Mouse (Mus musculus): ENCODE measurements around the gene Eif5a2.

Eif5a2 gene

GRCm38 (mm10) chr3:28814361-28814760 lies 33.3 kb downstream of the Eif5a2 start:
- DNase-seq, result no peak

DNA sequence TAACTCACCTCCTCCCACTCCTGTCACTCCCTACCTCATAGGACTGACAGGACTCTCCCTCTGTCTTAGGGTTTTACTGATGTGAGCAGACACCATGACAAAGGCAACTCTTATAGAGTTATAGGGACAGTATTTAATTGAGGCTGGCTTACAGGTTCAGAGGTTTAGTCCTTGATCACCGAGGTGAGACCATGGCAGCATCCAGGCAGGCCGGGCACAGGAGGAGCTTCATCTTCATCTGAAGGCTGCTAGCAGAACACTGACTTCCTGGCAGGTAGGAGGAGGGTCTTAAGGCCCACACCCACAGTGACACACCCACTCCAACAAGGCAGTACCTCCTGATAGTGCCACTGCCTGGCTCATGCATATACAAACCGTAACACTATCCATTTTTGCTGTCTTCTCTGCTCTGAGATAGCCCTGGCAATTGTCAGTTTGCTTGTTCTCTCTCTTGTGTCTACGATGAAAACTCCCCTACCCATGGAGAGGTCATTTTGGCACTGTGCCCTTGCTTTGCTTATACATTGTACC lies 35.0 kb downstream of the Eif5a2 start:
- no peak for DNase-seq

DNA sequence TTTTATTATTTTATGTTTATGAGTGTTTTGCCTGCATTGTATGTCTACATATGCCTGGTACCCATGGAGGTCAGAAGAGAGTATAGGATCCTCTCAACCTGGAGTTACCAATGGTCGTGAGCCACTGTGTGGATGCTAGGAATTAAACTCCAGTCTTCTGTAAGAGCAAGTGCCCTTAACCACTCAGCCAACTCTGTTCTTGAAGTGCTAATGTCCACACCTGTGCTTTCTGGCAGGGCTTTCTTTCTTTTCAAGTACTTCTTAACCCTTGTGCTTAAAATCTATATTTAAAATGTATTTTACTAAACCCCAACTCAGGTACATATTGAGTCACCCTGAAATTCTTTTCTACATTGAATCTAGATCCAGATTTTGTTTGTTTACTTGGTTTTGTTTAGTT lies 45.2 kb downstream of the Eif5a2 start:
- DNase-seq, result no peak

DNA sequence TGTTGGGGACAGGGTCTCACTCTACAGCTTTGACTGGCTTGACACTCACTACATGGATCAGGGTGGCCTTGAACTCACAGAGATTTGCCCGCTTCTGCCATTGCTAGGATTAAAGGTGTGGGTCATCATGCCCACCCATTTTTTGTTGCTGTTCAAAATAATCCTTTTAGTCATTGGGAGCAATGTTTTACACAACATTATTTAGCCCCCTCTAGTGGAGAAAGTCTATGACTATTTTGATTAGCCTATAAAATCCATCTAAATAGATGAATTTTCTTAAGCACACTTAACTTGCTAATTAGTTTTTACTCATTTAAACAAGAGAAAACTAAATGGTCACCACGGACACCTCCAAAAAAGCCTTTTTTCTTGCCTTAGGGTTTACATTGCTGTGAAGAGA lies 46.5 kb downstream of the Eif5a2 start:
- no peak for DNase-seq

- no peak for DNase-seq
Measured at GRCm38 (mm10) chr3:28829454-28829853, 48.4 kb downstream of the Eif5a2 start.

DNA sequence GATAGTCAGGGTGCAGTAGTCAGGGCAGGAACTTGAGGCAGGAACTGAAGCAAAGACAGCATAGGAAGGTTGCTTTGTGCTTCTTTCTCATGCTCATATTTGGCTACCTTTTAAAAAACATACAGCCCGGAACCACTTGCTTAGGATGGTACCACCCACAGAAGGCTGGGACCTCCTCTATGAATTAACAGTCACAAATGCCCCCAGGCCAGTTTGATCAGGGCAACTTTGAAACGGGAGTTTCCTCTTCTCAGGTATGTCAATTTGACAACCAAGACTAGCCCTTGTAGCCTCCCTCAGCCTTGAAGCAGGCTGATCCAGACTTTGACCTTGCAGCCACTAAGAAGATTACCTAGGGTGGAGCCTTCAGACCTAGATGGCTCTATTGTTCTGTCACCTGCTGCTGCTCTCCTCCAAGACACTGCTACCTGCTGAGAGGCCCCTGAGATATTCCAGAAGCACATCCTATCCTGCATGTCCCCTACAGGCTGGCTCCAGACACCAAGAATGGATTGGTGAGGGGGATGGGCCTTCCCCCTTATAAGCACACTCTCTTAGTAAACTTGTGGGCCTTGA lies 55.8 kb downstream of the Eif5a2 start:
- no peak for DNase-seq

DNA sequence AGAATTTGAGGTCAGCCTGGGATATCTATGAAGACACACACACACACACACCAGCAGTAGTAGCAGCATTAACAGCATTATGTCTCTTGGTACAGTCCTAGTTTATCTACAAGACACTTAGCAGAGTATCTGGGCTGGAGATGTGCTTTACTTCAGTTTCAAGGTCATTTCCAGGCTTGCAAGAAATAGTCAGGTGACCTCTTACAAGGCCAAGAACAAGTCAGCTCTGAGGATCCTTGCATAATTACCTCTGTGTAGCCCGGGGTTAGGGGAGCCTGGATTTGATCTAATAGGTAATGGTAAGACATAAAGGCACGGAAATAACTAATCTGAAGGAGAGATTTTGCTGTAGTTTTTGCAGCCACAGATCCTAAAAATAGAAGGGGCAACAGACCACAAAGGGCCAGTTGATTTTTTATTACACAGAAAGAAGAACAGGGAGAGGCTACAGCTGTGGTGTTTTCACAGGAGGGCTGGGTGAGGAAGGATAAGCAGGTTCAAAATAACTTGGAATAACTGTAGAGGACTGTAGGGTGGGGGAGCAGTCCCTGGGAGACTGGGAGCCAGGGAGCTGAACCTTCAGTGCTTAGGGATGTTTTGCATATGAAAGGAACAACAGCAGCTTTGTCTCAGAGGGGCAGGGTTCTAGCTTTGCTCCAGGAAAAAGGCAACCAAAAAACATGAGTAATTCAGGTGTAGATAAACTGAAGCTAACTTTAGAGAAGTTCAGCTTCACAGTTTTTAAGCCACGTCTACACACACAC lies 61.0 kb downstream of the Eif5a2 start:
- DNase-seq, result no peak

GRCm38 (mm10) chr3:28843231-28843630 lies 62.2 kb downstream of the Eif5a2 start:
- no peak for DNase-seq

- no peak for DNase-seq
Measured at GRCm38 (mm10) chr3:28847115-28847514, 66.0 kb downstream of the Eif5a2 start.
